Mouse (Mus musculus) heart, adult 2 months (tissue): ENCODE results near the gene Ubl4a. TPM values are rescaled to one million over a fixed set of nuclear protein-coding genes. Genes with fewer than 3 reads are reported as not detected.

Source experiments
- DNase-seq, 2 experiments: peaks; one replicate each; pipeline ENCODE4 v3.0.0; 2021
- H3K27ac ChIP-seq: fragments of 200-600 bp; 2 replicates; pipeline ENCODE4 v1.8.1; 2022
- H3K27me3 ChIP-seq: fragments of 200-500 bp; 2 replicates; pipeline ENCODE4 v1.6.1; 2012; ENCODE audit warnings: mild to moderate bottlenecking, low read length, inconsistent platforms, mixed read lengths; ENCODE audit not compliant: control insufficient read depth, insufficient read depth
- H3K36me3 ChIP-seq: fragments of 200-500 bp; 2 replicates; pipeline ENCODE4 v1.6.1; 2012; ENCODE audit warnings: low read length, inconsistent platforms; ENCODE audit not compliant: control insufficient read depth, insufficient read depth
- H3K4me1 ChIP-seq: fragments of 200-500 bp; 2 replicates; pipeline ENCODE4 v1.6.1; 2011; ENCODE audit warnings: low read length; ENCODE audit not compliant: control insufficient read depth, insufficient read depth
- H3K4me3 ChIP-seq: fragments of 200-600 bp; 2 replicates; pipeline ENCODE4 v1.8.1; 2022
- H3K79me2 ChIP-seq: fragments of 200-500 bp; replicated peaks from 2 replicates; pipeline ENCODE4 v1.6.1; 2012; ENCODE audit warnings: mild to moderate bottlenecking, inconsistent platforms, low read length, moderate library complexity, mixed read lengths; ENCODE audit not compliant: control insufficient read depth, insufficient read depth
- H3K9ac ChIP-seq: fragments of 200-500 bp; 2 replicates; pipeline ENCODE4 v1.6.1; 2012; ENCODE audit warnings: low read depth, mild to moderate bottlenecking, control low read depth, inconsistent platforms, low read length, mixed read lengths
- CTCF ChIP-seq: fragments of 200-600 bp; IDR thresholded peaks from 2 replicates; pipeline ENCODE4 v1.8.1; 2022; ENCODE audit warnings: antibody characterized with exemption, mild to moderate bottlenecking, moderate library complexity
- EP300 ChIP-seq: fragments of 200-500 bp; IDR thresholded peaks from 2 replicates; pipeline ENCODE4 v1.6.1; 2011; ENCODE audit warnings: low read depth, low read length, control low read depth; ENCODE audit not compliant: insufficient read depth
- POLR2A ChIP-seq: fragments of 200-500 bp; IDR thresholded peaks from 2 replicates; pipeline ENCODE4 v1.6.1; 2011; ENCODE audit warnings: mild to moderate bottlenecking, low read depth, low read length, control low read depth; ENCODE audit not compliant: insufficient read depth
- WGBS: fragments of 180-500 bp; shearing (Covaris S2); methylation state at CpG from one replicate; pipeline ENCODE4 v1.1.7; 2018; 5-methylcytosine and 5-hydroxymethylcytosine counted together
- intact Hi-C: fragments of 180-260 bp; cut with DNase I; formaldehyde crosslinking; loops from one replicate; pipeline ENCODE4 v1.15.1; 2025
- microRNA-seq, 2 experiments: library from miRNA; unstranded; fragments of <30 nt; microRNA quantifications; one replicate each; pipeline ENCODE4 v1.2.0; 2021
- polyA plus RNA-seq: library from polyadenylated mRNA; depleted of rRNA; stranded (reverse); fragments of >200 nt; gene quantifications from 2 replicates; pipeline ENCODE4 v1.2.3, GENCODE M21; 2012; rRNA removed
- total RNA-seq, 2 experiments: library from RNA; stranded (reverse); gene quantifications; 2 replicates each; pipeline ENCODE4 v1.2.3; 2021

The Ubl4a gene
- total and polyA plus RNA-seq, 3 experiments: 58.1 to 79.2 (median 68.5) TPM

DNA sequence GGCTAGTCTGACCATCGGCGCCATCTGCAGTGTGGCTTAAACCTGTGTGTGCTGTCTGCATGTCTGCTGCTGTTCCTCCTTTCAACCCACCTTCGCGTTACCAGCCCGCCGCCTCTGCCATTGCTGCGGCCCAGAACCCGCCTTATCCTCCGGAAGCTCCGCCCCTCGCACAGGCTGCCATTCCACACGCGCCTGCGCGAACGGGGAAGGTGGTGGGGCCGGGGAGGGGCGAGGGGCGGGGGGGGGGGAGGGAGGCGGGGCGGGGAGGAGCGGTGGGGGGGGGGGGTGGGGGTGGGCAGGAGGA, 19.6 kb downstream of the Ubl4a start, which contains the start of gene Lage3:
Lage3 (minus strand) TSS at position 152 of the 304 bp plus-strand sequence.
- no peaks in the 10 kb centered on the region for H3K36me3 ChIP-seq
- no peaks in the 10 kb centered on the region for H3K79me2 ChIP-seq
- WGBS: 31% methylated on average over 11 of the region's 22 CpGs
- no peaks in the 10 kb centered on the region for H3K27me3 ChIP-seq
- peak; percentile 85 to 88 for DNase-seq
- peak; percentile 77 for TF ChIP-seq POLR2A
- TF ChIP-seq CTCF: no peak
- intact Hi-C loops: loop anchor here (5.0 kb wide), 1 partner anchor 39 kb away; the partner anchor contains the start of genes Fam3a and Ikbkg
- peaks cover 3% of the 10 kb centered on the region; the same call in 1 of the 2 replicates for H3K4me1 ChIP-seq
- peak within 1 kb of the TSS; percentile 56 for H3K4me3 ChIP-seq
- peak within 1 kb of the TSS; percentile 65 for H3K27ac ChIP-seq
- peak within 1 kb of the TSS; percentile 73 for H3K9ac ChIP-seq

DNA sequence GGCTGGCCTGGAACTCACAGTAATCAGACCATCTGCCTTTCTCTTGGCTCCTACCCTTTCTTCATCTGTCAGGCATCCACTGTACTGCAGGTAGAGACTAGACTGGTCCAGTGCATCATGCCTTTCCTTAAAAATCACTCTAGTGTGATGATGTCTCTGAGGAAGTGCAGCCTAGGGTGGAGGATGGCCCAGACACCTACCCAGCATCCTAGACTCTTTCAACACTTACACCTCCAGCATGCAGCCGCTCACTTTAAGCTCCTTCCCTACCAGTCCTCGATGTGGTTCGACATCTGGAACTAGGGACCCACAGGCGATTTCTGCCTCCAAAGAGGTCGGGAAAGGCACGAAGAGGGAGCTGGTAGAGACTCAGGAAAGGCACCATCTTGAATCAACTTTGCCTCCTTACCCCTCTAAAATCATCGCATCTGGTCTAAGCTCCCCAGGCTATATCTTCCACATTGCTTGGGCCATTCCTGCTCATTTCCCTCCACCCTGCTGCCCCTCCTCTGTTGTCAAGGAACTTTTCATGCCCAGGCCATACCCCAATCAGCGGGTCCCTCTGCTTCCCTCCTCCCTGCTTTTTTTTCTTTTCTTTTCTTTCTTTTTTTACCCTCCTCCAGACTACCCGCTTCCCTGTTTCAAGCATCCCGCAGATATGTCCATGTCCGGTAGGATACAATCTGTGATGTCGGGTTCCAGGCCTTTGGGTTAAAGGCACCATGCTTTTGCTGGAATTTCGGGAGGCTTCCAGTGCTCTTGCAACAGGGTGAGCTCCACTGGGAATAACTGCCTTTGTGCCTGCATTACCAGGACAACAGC, 20.2 kb downstream of the Ubl4a start:
- TF ChIP-seq EP300 (no peak), CTCF (no peak), POLR2A (no peak)
- H3K79me2 ChIP-seq: no peaks in the 10 kb centered on the region
- H3K4me1 ChIP-seq: peaks cover 3% of the 10 kb centered on the region; the same call in 1 of the 2 replicates
- peak overlapping the region; percentile 56 for H3K4me3 ChIP-seq
- no peaks in the 10 kb centered on the region for H3K36me3 ChIP-seq
- no peaks in the 10 kb centered on the region for H3K27me3 ChIP-seq
- H3K9ac ChIP-seq: peak overlapping the region; percentile 73
- H3K27ac ChIP-seq: peak overlapping the region; percentile 65
- intact Hi-C loops: loop anchor here (5.0 kb wide), 1 partner anchor 39 kb away; the partner anchor contains the start of genes Fam3a and Ikbkg
- whole genome bisulfite sequencing: 26% methylated on average over 13 of the region's 13 CpGs
- no peak for DNase-seq

GRCm38 (mm10) chrX:74330166-74330930, 42.7 kb downstream of the Ubl4a start:
- intact Hi-C loops: no loop called here
- H3K9ac ChIP-seq: no peak overlapping the region
- H3K27ac ChIP-seq: no peak overlapping the region
- no peaks in the 10 kb centered on the region for H3K27me3 ChIP-seq
- whole genome bisulfite sequencing: 53% methylated on average over 2 of the region's 2 CpGs
- DNase-seq: no peak
- no peak for TF ChIP-seq EP300
- no peak for TF ChIP-seq POLR2A
- TF ChIP-seq CTCF: no peak
- H3K4me3 ChIP-seq: no peak overlapping the region
- H3K4me1 ChIP-seq: no peaks in the 10 kb centered on the region
- H3K36me3 ChIP-seq: no peaks in the 10 kb centered on the region
- no peaks in the 10 kb centered on the region for H3K79me2 ChIP-seq

DNA sequence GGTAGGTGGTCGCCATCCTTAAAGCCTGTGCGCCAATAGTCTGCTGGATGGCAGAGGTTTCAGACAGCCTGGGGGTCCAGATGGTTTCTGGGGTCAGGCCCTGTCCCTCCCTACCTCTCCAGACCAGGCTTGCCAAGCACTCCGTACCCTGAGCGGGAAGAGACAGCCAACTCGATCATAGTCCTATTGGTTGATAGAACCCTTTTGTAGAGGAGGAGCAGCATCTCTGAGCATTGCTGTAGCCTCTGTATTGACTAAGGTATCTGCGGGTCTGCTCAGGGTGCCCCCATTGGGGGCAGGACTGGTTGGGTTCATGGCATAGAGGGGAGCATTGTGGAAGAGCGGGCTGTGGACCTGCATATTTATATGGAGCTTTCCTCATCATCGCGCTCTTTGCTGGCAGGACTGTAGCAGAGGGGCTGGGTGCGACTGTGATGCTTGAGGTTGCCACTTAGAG, 43.8 kb downstream of the Ubl4a start:
- Histone ChIP-seq H3K27me3 (no peaks in the 10 kb centered on the region), H3K9ac (peak overlapping the region; percentile 81), H3K27ac (no peak overlapping the region), H3K4me1 (no peaks in the 10 kb centered on the region), H3K36me3 (no peaks in the 10 kb centered on the region), H3K79me2 (no peaks in the 10 kb centered on the region), H3K4me3 (peak overlapping the region; percentile 52; the same call in 1 of the 2 replicates)
- DNase-seq: no peak
- TF ChIP-seq POLR2A (no peak), CTCF (no peak), EP300 (no peak)
- intact Hi-C loops: no loop called here
- 36% methylated on average over 10 of the region's 10 CpGs for WGBS

- peak within 1 kb of the TSS; percentile 52 for H3K4me3 ChIP-seq
- intact Hi-C loops: no loop called here
- no peaks in the 10 kb centered on the region for H3K79me2 ChIP-seq
- peak within 1 kb of the TSS; percentile 81 for H3K9ac ChIP-seq
- no peaks in the 10 kb centered on the region for H3K27me3 ChIP-seq
- DNase-seq: peak; percentile 78
- H3K36me3 ChIP-seq: no peaks in the 10 kb centered on the region
- no peak for TF ChIP-seq POLR2A
- TF ChIP-seq CTCF: no peak
- no peak for TF ChIP-seq EP300
- H3K4me1 ChIP-seq: no peaks in the 10 kb centered on the region
- WGBS: 24% methylated on average over 28 of the region's 30 CpGs
- peak within 1 kb of the TSS; percentile 71 for H3K27ac ChIP-seq
Measured at GRCm38 (mm10) chrX:74328725-74329161, 44.3 kb downstream of the Ubl4a start, which contains the start of gene Plxna3. Gene Plxna3 (plus strand): TSS chrX:74329066.

Small RNAs within 50 kb of the gene (microRNA-seq; reads per million reads assigned to microRNA genes)
- gene Mir7092: 0 to 0.56 reads per million in 2 experiments

Other genes starting within 250 kb of the Ubl4a start
- not detected for gene Opn1mw, start 245.8 kb downstream of the Ubl4a start, total RNA-seq
- gene Opn1mw, start 245.8 kb downstream of the Ubl4a start, polyA plus RNA-seq: not detected in 2 replicates
- 10 to 100 TPM; 27.0 to 32.6 TPM for gene Mecp2, start 237.9 kb downstream of the Ubl4a start, total RNA-seq
- gene Mecp2, start 237.9 kb downstream of the Ubl4a start, polyA plus RNA-seq: 6.2 and 9.6 TPM in 2 replicates
- not detected for gene Tex28, start 205.4 kb downstream of the Ubl4a start, total RNA-seq
- not detected in 2 replicates for gene Tex28, start 205.4 kb downstream of the Ubl4a start, polyA plus RNA-seq
- not detected for gene Tktl1, start 196.0 kb downstream of the Ubl4a start, total RNA-seq
- not detected in 2 replicates for gene Tktl1, start 196.0 kb downstream of the Ubl4a start, polyA plus RNA-seq
- gene Flna, start 123.4 kb downstream of the Ubl4a start, total RNA-seq: 100 to 1,000 TPM in 1 of 2 experiments, 10 to 100 TPM in 1; 87.4 to 104 TPM
- 218 and 243 TPM in 2 replicates for gene Flna, start 123.4 kb downstream of the Ubl4a start, polyA plus RNA-seq
- 10 to 100 TPM; 33.8 to 37.6 TPM for gene Emd, start 118.5 kb downstream of the Ubl4a start, total RNA-seq
- 49.5 and 75.7 TPM in 2 replicates for gene Emd, start 118.5 kb downstream of the Ubl4a start, polyA plus RNA-seq
- gene Rpl10, start 102.4 kb downstream of the Ubl4a start, total RNA-seq: 100 to 1,000 TPM; 200 to 274 TPM
- gene Rpl10, start 102.4 kb downstream of the Ubl4a start, polyA plus RNA-seq: 593 and 754 TPM in 2 replicates
- 10 to 100 TPM; 45.6 to 47.4 TPM for gene Taz, start 91.3 kb downstream of the Ubl4a start, total RNA-seq
- 93.5 and 103 TPM in 2 replicates for gene Taz, start 91.3 kb downstream of the Ubl4a start, polyA plus RNA-seq
- 10 to 100 TPM; 15.4 to 19.7 TPM for gene Dnase1l1, start 90.9 kb downstream of the Ubl4a start, total RNA-seq
- 21.2 and 33.2 TPM in 2 replicates for gene Dnase1l1, start 90.9 kb downstream of the Ubl4a start, polyA plus RNA-seq
- gene Atp6ap1, start 76.1 kb downstream of the Ubl4a start, total RNA-seq: 100 to 1,000 TPM; 131 to 132 TPM
- gene Atp6ap1, start 76.1 kb downstream of the Ubl4a start, polyA plus RNA-seq: 240 and 378 TPM in 2 replicates
- gene Gdi1, start 68.2 kb downstream of the Ubl4a start, total RNA-seq: 10 to 100 TPM; 63.1 to 71.6 TPM
- 121 and 191 TPM in 2 replicates for gene Gdi1, start 68.2 kb downstream of the Ubl4a start, polyA plus RNA-seq
- gene Fam50a, start 60.2 kb downstream of the Ubl4a start, total RNA-seq: 10 to 100 TPM; 24.6 to 24.9 TPM
- 7.1 and 10.2 TPM in 2 replicates for gene Fam50a, start 60.2 kb downstream of the Ubl4a start, polyA plus RNA-seq
- gene Plxna3, start 44.2 kb downstream of the Ubl4a start, total RNA-seq: 1 to 10 TPM in 1 of 2 experiments, under 1 TPM in 1; 0.65 to 1.0 TPM
- 4.7 and 5.6 TPM in 2 replicates for gene Plxna3, start 44.2 kb downstream of the Ubl4a start, polyA plus RNA-seq
- 10 to 100 TPM; 24.4 to 32.0 TPM for gene Lage3, start 19.6 kb downstream of the Ubl4a start, total RNA-seq
- 38.5 and 44.6 TPM in 2 replicates for gene Lage3, start 19.6 kb downstream of the Ubl4a start, polyA plus RNA-seq
- gene Slc10a3, start 131 bp upstream of the Ubl4a start, total RNA-seq: 1 to 10 TPM; 5.1 to 5.8 TPM
- 10.4 and 12.6 TPM in 2 replicates for gene Slc10a3, start 131 bp upstream of the Ubl4a start, polyA plus RNA-seq
- 10 to 100 TPM; 16.6 to 21.5 TPM for gene Fam3a, start 20.1 kb upstream of the Ubl4a start, total RNA-seq
- 29.8 and 32.4 TPM in 2 replicates for gene Fam3a, start 20.1 kb upstream of the Ubl4a start, polyA plus RNA-seq
- gene Ikbkg, start 20.1 kb upstream of the Ubl4a start, total RNA-seq: 10 to 100 TPM; 39.7 to 47.6 TPM
- gene Ikbkg, start 20.1 kb upstream of the Ubl4a start, polyA plus RNA-seq: 11.0 and 18.2 TPM in 2 replicates
- gene G6pdx, start 56.0 kb upstream of the Ubl4a start, total RNA-seq: 1 to 10 TPM; 6.5 to 7.1 TPM
- gene G6pdx, start 56.0 kb upstream of the Ubl4a start, polyA plus RNA-seq: 13.1 and 13.9 TPM in 2 replicates
- gene Gm6880, start 108.2 kb upstream of the Ubl4a start, total RNA-seq: not detected
- not detected in 2 replicates for gene Gm6880, start 108.2 kb upstream of the Ubl4a start, polyA plus RNA-seq
- gene Olfr1326-ps1, start 201.7 kb upstream of the Ubl4a start, total RNA-seq: not detected
- not detected in 2 replicates for gene Olfr1326-ps1, start 201.7 kb upstream of the Ubl4a start, polyA plus RNA-seq
- gene Olfr1325, start 219.5 kb upstream of the Ubl4a start, total RNA-seq: not detected
- gene Olfr1325, start 219.5 kb upstream of the Ubl4a start, polyA plus RNA-seq: not detected in 2 replicates